Mouse (Mus musculus): ENCODE results near the gene Foxn3. TPM values are rescaled to one million over a fixed set of nuclear protein-coding genes. Genes with fewer than 3 reads are reported as not detected.

Foxn3 gene
- total and polyA plus RNA-seq, 3 experiments: 9.7 to 26.8 (median 11.0) TPM

GRCm38 (mm10) chr12:99408089-99408488 is 155.3 kb downstream of the Foxn3 start:
- Histone ChIP-seq H3K9me3 (replicated peaks; ENCODE audit: low read length) (peaks cover 2% of the 10 kb centered on the region), H3K79me2 (replicated peaks; ENCODE audit: control insufficient read depth, extremely low read depth, insufficient read depth, poor library complexity, severe bottlenecking) (no peaks in the 10 kb centered on the region), H3K9ac (ENCODE audit: insufficient read depth, low read depth) (no peak overlapping the region), H3K36me3 (replicated peaks in 1 of 2; ENCODE audit: control insufficient read depth in 1 of 2, insufficient read depth in 1 of 2, low read length in 1 of 2) (peaks cover 0 to 8% of the 10 kb centered on the region in 2 experiments), H3K27me3 (replicated peaks) (no peaks in the 10 kb centered on the region), H3K4me1 (ENCODE audit: control insufficient read depth in 1 of 2, insufficient read depth in 2 of 2) (peaks cover 0 to 34% of the 10 kb centered on the region in 2 experiments; a peak in 3 of 4 replicates), H3K4me3 (replicated peaks in 1 of 3; ENCODE audit: low read depth in 2 of 3, low read length in 2 of 3, poor library complexity in 1 of 3) (no peak overlapping the region), H3K4me2 (ENCODE audit: insufficient read depth, low read depth, poor library complexity, severe bottlenecking) (peak overlapping the region; percentile 87), H3K27ac (ENCODE audit: insufficient read depth, low read depth) (no peak overlapping the region)
- in situ Hi-C loops (cut with MboI; ENCODE audit: low pct_ligation_motif_present, low pct_unique_long_range_greater_than_20kb, low sequenced_read_pairs): no loop called here
- dilution Hi-C loops (cut with MboI; ENCODE audit: extremely low pct_ligation_motif_present, extremely low pct_unique_long_range_greater_than_20kb, low sequenced_read_pairs): no loop called here
- TF ChIP-seq MXI1 (IDR thresholded peaks at IDR 0.05; ENCODE audit: low read depth, low read length) (0 out of 2 replicates have a peak, but pooled peaks have one; percentile 19), MAFK (IDR thresholded peaks at IDR 0.05; ENCODE audit: insufficient replicate concordance, low read length) (no peak)
- no peak for DNase-seq (ENCODE audit: extremely low read depth)

- Histone ChIP-seq H3K36me3 (replicated peaks in 1 of 2; ENCODE audit: control insufficient read depth in 1 of 2, insufficient read depth in 1 of 2, low read length in 1 of 2) (peaks cover 0 to 10% of the 10 kb centered on the region in 2 experiments), H3K4me2 (ENCODE audit: insufficient read depth, low read depth, poor library complexity, severe bottlenecking) (peak overlapping the region; percentile 87), H3K27ac (ENCODE audit: insufficient read depth, low read depth) (no peak overlapping the region), H3K9me3 (replicated peaks; ENCODE audit: low read length) (peaks cover 2% of the 10 kb centered on the region), H3K4me3 (replicated peaks in 1 of 3; ENCODE audit: low read depth in 2 of 3, low read length in 2 of 3, poor library complexity in 1 of 3) (peak overlapping the region; percentile 40 to 62 (median 45)), H3K9ac (ENCODE audit: insufficient read depth, low read depth) (peak overlapping the region; percentile 69), H3K79me2 (replicated peaks; ENCODE audit: control insufficient read depth, extremely low read depth, insufficient read depth, poor library complexity, severe bottlenecking) (no peaks in the 10 kb centered on the region), H3K4me1 (ENCODE audit: control insufficient read depth in 1 of 2, insufficient read depth in 2 of 2) (peaks cover 0 to 33% of the 10 kb centered on the region in 2 experiments; a peak in 3 of 4 replicates), H3K27me3 (replicated peaks) (no peaks in the 10 kb centered on the region)
- peak; percentile 39 for DNase-seq (ENCODE audit: extremely low read depth)
- dilution Hi-C loops (cut with MboI; ENCODE audit: extremely low pct_ligation_motif_present, extremely low pct_unique_long_range_greater_than_20kb, low sequenced_read_pairs) (no loop called here), in situ Hi-C loops (cut with MboI; ENCODE audit: low pct_ligation_motif_present, low pct_unique_long_range_greater_than_20kb, low sequenced_read_pairs) (no loop called here)
- TF ChIP-seq IRF4 (IDR thresholded peaks at IDR 0.05; ENCODE audit: low read depth, low read length) (peak; percentile 50; the same call in 1 of the 2 replicates), TBP (conservative IDR thresholded peaks at IDR 0.05; ENCODE audit: low read depth, low read length) (no peak), EP300 (IDR thresholded peaks at IDR 0.05; ENCODE audit: low read length) (peak; percentile 42; the same call in 1 of the 2 replicates), ZC3H11A (IDR thresholded peaks at IDR 0.05; ENCODE audit: low read depth, low read length) (no peak), HCFC1 (IDR thresholded peaks at IDR 0.05; ENCODE audit: low read depth, low read length) (no peak)
Measured at GRCm38 (mm10) chr12:99407318-99407716, 156.1 kb downstream of the Foxn3 start.

DNA sequence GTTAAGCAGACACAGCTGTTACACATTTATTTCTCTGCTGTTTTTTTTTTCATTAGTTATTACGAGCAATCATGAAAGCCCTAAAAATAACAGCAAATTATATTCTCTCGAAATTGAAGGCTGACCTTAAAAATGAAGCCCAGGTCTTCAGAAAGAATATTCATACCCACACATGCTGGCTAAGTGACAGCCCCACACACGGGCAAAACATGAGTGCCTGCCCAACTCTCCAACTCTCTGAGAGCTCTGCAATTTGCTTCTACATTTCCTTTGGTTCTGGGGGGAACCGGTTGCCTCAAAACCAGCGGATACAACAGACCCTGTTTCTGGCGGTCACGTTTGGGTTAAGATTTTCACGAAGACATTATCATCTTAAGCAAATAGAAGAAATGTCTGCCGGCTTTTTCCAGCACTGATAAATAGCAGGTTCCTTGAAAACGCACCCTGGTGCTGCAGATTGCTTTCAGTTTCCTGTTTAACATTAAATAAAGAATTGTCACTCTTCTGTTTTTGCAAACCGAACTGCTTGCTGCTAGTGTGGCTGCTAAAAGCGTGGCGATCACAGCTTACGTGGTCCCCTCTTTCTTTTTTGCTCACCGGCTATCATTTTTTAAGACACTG is 156.6 kb downstream of the Foxn3 start:
- H3K4me1 ChIP-seq (ENCODE audit: control insufficient read depth in 1 of 2, insufficient read depth in 2 of 2): peaks cover 0 to 30% of the 10 kb centered on the region in 2 experiments; a peak in 3 of 4 replicates
- peak overlapping the region; percentile 40 to 62 (median 45) for H3K4me3 ChIP-seq (replicated peaks in 1 of 3; ENCODE audit: low read depth in 2 of 3, low read length in 2 of 3, poor library complexity in 1 of 3)
- H3K36me3 ChIP-seq (replicated peaks in 1 of 2; ENCODE audit: control insufficient read depth in 1 of 2, insufficient read depth in 1 of 2, low read length in 1 of 2): peaks cover 0 to 7% of the 10 kb centered on the region in 2 experiments
- H3K27ac ChIP-seq (ENCODE audit: insufficient read depth, low read depth): no peak overlapping the region
- no peaks in the 10 kb centered on the region for H3K79me2 ChIP-seq (replicated peaks; ENCODE audit: control insufficient read depth, extremely low read depth, insufficient read depth, poor library complexity, severe bottlenecking)
- H3K9me3 ChIP-seq (replicated peaks; ENCODE audit: low read length): peaks cover 2% of the 10 kb centered on the region
- in situ Hi-C loops (cut with MboI; ENCODE audit: low pct_ligation_motif_present, low pct_unique_long_range_greater_than_20kb, low sequenced_read_pairs) (no loop called here), dilution Hi-C loops (cut with MboI; ENCODE audit: extremely low pct_ligation_motif_present, extremely low pct_unique_long_range_greater_than_20kb, low sequenced_read_pairs) (no loop called here)
- H3K4me2 ChIP-seq (ENCODE audit: insufficient read depth, low read depth, poor library complexity, severe bottlenecking): peak overlapping the region; percentile 87
- TF ChIP-seq CHD2 (IDR thresholded peaks at IDR 0.05; ENCODE audit: low read length): no peak
- no peak for TF ChIP-seq GABPA (IDR thresholded peaks at IDR 0.05; ENCODE audit: insufficient replicate concordance, low read depth, low read length)
- TF ChIP-seq JUN (IDR thresholded peaks at IDR 0.05; ENCODE audit: insufficient read depth, low read depth, low read length): no peak
- TF ChIP-seq BHLHE40 (IDR thresholded peaks at IDR 0.05; ENCODE audit: low read depth, low read length): 0 out of 2 replicates have a peak, but pooled peaks have one; percentile 32
- TF ChIP-seq MAFK (IDR thresholded peaks at IDR 0.05; ENCODE audit: insufficient replicate concordance, low read length): no peak
- TF ChIP-seq MYC (IDR thresholded peaks at IDR 0.05; ENCODE audit: low read depth, low read length): no peak
- TF ChIP-seq MXI1 (IDR thresholded peaks at IDR 0.05; ENCODE audit: low read depth, low read length): no peak
- 0 out of 2 replicates have a peak, but pooled peaks have one; percentile 15 for TF ChIP-seq ZNF384 (IDR thresholded peaks at IDR 0.05; ENCODE audit: low read depth, low read length)
- TF ChIP-seq IRF4 (IDR thresholded peaks at IDR 0.05; ENCODE audit: low read depth, low read length): no peak
- no peaks in the 10 kb centered on the region for H3K27me3 ChIP-seq (replicated peaks)
- no peak for DNase-seq (ENCODE audit: extremely low read depth)
- peak overlapping the region; percentile 69 for H3K9ac ChIP-seq (ENCODE audit: insufficient read depth, low read depth)

Data from CH12.LX (cell line).